Mouse (Mus musculus): Measurements from ENCODE around the gene Clptm1. TPM values are rescaled to one million over a fixed set of nuclear protein-coding genes. Genes with fewer than 3 reads are reported as not detected.

The Clptm1 gene
- 49.8 and 51.7 TPM in 2 replicates for polyA plus RNA-seq (2015; fragmentation: Nextera tagmentation; extraction: Ambion mirVana)

GRCm38 (mm10) chr7:19664955-19665841 lies at the start of gene Clptm1:
Gene Clptm1 (minus strand): TSS chr7:19665033.

GRCm38 (mm10) chr7:19698907-19699826 lies 34.3 kb upstream of the Clptm1 start, which contains the start of gene Apoe:
Gene Apoe (minus strand): TSS chr7:19699188.

GRCm38 (mm10) chr7:19691873-19692865 lies 27.3 kb upstream of the Clptm1 start, which contains the start of gene Apoc1:
Gene Apoc1 (minus strand): TSS chr7:19692660.

GRCm38 (mm10) chr7:19681202-19681694 lies 16.4 kb upstream of the Clptm1 start, which contains the start of the genes Gm44805 and Apoc4:
Gene Gm44805 (minus strand): TSS chr7:19681423.
Gene Apoc4 (minus strand): TSS chr7:19681479.

GRCm38 (mm10) chr7:19677872-19678271 lies 13.0 kb upstream of the Clptm1 start, which contains the start of gene Apoc2:
Gene Apoc2 (minus strand): TSS chr7:19677941.

GRCm38 (mm10) chr7:19629361-19629734 lies 35.5 kb downstream of the Clptm1 start, which contains the start of gene Relb:
Gene Relb (minus strand): TSS chr7:19629438.

GRCm38 (mm10) chr7:19603849-19604605 lies 60.8 kb downstream of the Clptm1 start, which contains the start of gene Clasrp:
Gene Clasrp (minus strand): TSS chr7:19604486.

Other genes with a start within 250 kb of the Clptm1 start
- 3.7 and 4.3 TPM in 2 replicates for gene Mark4, start 206.2 kb downstream of the Clptm1 start, polyA plus RNA-seq (2015; fragmentation: Nextera tagmentation; extraction: Ambion mirVana)
- 0.29 and 0.47 TPM in 2 replicates for gene Exoc3l2, start 201.7 kb downstream of the Clptm1 start, polyA plus RNA-seq (2015; fragmentation: Nextera tagmentation; extraction: Ambion mirVana)
- 1.5 and 2.0 TPM in 2 replicates for gene Bloc1s3, start 156.7 kb downstream of the Clptm1 start, polyA plus RNA-seq (2015; fragmentation: Nextera tagmentation; extraction: Ambion mirVana)
- gene Trappc6a, start 156.6 kb downstream of the Clptm1 start, polyA plus RNA-seq (2015; fragmentation: Nextera tagmentation; extraction: Ambion mirVana): 82.5 and 88.1 TPM in 2 replicates
- 0.27 and 0.49 TPM in 2 replicates for gene Nkpd1, start 147.2 kb downstream of the Clptm1 start, polyA plus RNA-seq (2015; fragmentation: Nextera tagmentation; extraction: Ambion mirVana)
- 16.1 and 16.9 TPM in 2 replicates for gene Ppp1r37, start 102.0 kb downstream of the Clptm1 start, polyA plus RNA-seq (2015; fragmentation: Nextera tagmentation; extraction: Ambion mirVana)
- gene Zfp296, start 87.7 kb downstream of the Clptm1 start, polyA plus RNA-seq (2015; fragmentation: Nextera tagmentation; extraction: Ambion mirVana): 1.2 and 1.4 TPM in 2 replicates
- gene Gemin7, start 87.4 kb downstream of the Clptm1 start, polyA plus RNA-seq (2015; fragmentation: Nextera tagmentation; extraction: Ambion mirVana): 152 and 153 TPM in 2 replicates
- 21.5 and 24.3 TPM in 2 replicates for gene Clasrp, start 60.5 kb downstream of the Clptm1 start, polyA plus RNA-seq (2015; fragmentation: Nextera tagmentation; extraction: Ambion mirVana)
- 19.2 TPM in 2 replicates for gene Relb, start 35.6 kb downstream of the Clptm1 start, polyA plus RNA-seq (2015; fragmentation: Nextera tagmentation; extraction: Ambion mirVana)
- gene Apoc2, start 12.9 kb upstream of the Clptm1 start, polyA plus RNA-seq (2015; fragmentation: Nextera tagmentation; extraction: Ambion mirVana): 4.0 and 26.9 TPM in 2 replicates
- not detected in 2 replicates for gene Gm44805, start 16.4 kb upstream of the Clptm1 start, polyA plus RNA-seq (2015; fragmentation: Nextera tagmentation; extraction: Ambion mirVana)
- gene Apoc4, start 16.4 kb upstream of the Clptm1 start, polyA plus RNA-seq (2015; fragmentation: Nextera tagmentation; extraction: Ambion mirVana): 2.9 and 3.0 TPM in 2 replicates
- gene Apoc1, start 27.6 kb upstream of the Clptm1 start, polyA plus RNA-seq (2015; fragmentation: Nextera tagmentation; extraction: Ambion mirVana): 54.6 and 118 TPM in 2 replicates
- gene Apoe, start 34.2 kb upstream of the Clptm1 start, polyA plus RNA-seq (2015; fragmentation: Nextera tagmentation; extraction: Ambion mirVana): 475 and 2,164 TPM in 2 replicates
- gene Tomm40, start 50.4 kb upstream of the Clptm1 start, polyA plus RNA-seq (2015; fragmentation: Nextera tagmentation; extraction: Ambion mirVana): 77.1 and 79.8 TPM in 2 replicates
- 55.1 and 55.3 TPM in 2 replicates for gene Nectin2, start 85.5 kb upstream of the Clptm1 start, polyA plus RNA-seq (2015; fragmentation: Nextera tagmentation; extraction: Ambion mirVana)
- 135 and 139 TPM in 2 replicates for gene Bcam, start 106.0 kb upstream of the Clptm1 start, polyA plus RNA-seq (2015; fragmentation: Nextera tagmentation; extraction: Ambion mirVana)
- 16.4 and 17.5 TPM in 2 replicates for gene Cblc, start 131.8 kb upstream of the Clptm1 start, polyA plus RNA-seq (2015; fragmentation: Nextera tagmentation; extraction: Ambion mirVana)
- gene Bcl3, start 157.7 kb upstream of the Clptm1 start, polyA plus RNA-seq (2015; fragmentation: Nextera tagmentation; extraction: Ambion mirVana): 8.0 and 8.4 TPM in 2 replicates
- not detected in 2 replicates for gene Gm19345, start 187.0 kb upstream of the Clptm1 start, polyA plus RNA-seq (2015; fragmentation: Nextera tagmentation; extraction: Ambion mirVana)
- not detected in 2 replicates for gene Ceacam16, start 196.3 kb upstream of the Clptm1 start, polyA plus RNA-seq (2015; fragmentation: Nextera tagmentation; extraction: Ambion mirVana)
- 3.4 and 4.0 TPM in 2 replicates for gene Ceacam19, start 222.9 kb upstream of the Clptm1 start, polyA plus RNA-seq (2015; fragmentation: Nextera tagmentation; extraction: Ambion mirVana)

Data from urinary bladder, postnatal 0 days (tissue).